ENCODE assay signal across 9 mouse cellular contexts in the genomic region with DNA sequence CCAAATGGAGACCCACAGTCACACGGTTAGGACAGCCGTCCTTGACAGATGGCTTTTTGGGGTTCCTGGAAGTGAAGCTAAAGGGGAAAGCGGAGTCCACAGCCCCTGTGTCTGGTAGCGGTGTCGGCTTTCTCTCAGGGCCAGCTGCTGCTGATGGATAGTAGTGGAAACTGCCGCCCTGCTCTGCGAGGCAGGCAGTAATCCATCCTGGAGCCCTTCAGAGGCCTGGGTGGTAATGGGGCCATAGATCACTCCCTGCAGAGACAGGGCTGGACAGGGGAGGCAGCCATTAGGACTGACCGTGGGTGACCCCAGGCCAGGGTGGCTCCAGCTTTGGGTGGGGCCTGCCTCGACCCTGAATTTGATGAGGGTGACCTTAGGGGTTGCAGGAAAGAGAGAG.
DNase-seq lines count a peak whose midpoint lies in the region; ATAC-seq and TF ChIP-seq lines count a peak whose summit lies in the region.
"Had no signal": no experiment of that assay in that cellular context is flagged by ENCODE, and none has a peak within 500 bp of the region (broad histone marks: within the 10 kb centered on the region; RNA-seq: fewer than 3 reads in every experiment).

No protein-coding gene starts in this region.

- intact Hi-C loops in left cerebral cortex, postnatal 14 days (cut with DNase I), result no loop called here

- no peaks in the 10 kb centered on the region for H3K27me3 ChIP-seq in hindbrain, postnatal 0 days (ENCODE audit: insufficient read depth, low read length)

- TF ChIP-seq POLR2A in brain, embryonic 14.5 days (IDR thresholded peaks at IDR 0.05; ENCODE audit: borderline replicate concordance, extremely low read depth, insufficient read depth, insufficient read length, poor library complexity, severe bottlenecking), result no peak

- no peak for ATAC-seq in hindbrain, postnatal 0 days
- no peak for ATAC-seq in erythroid progenitor cell, adult 5-6 weeks (replicated peaks; ENCODE audit: low FRiP score, poor library complexity, severe bottlenecking)

- H3K36me3 ChIP-seq in hindbrain, postnatal 0 days (ENCODE audit: insufficient read depth, low read length), result no peaks in the 10 kb centered on the region

- 41% methylated on average over 9 of the region's 9 CpGs for WGBS in hindbrain, postnatal 0 days

- H3K9ac ChIP-seq in hindbrain, postnatal 0 days (replicated peaks; ENCODE audit: low read length), result 0 out of 2 replicates have a peak overlapping the region, but pooled peaks have one; percentile 2

- 0 out of 2 replicates have a peak overlapping the region, but pooled peaks have one; percentile 27 for H3K27ac ChIP-seq in hindbrain, postnatal 0 days

- no peak for TF ChIP-seq CTCF in brain, embryonic 14.5 days (IDR thresholded peaks at IDR 0.05; ENCODE audit: borderline replicate concordance, extremely low read depth, insufficient read depth, insufficient read length)
- no peak for TF ChIP-seq CTCF in hindbrain, postnatal 0 days (IDR thresholded peaks at IDR 0.05; ENCODE audit: low read depth)

- H3K9me3 ChIP-seq in hindbrain, postnatal 0 days (ENCODE audit: low read length), result no peaks in the 10 kb centered on the region

- no peak overlapping the region for H3K4me3 ChIP-seq in hindbrain, postnatal 0 days (ENCODE audit: low read length)

- DNase-seq in adrenal gland, adult 8-10 months, result peak; percentile 53
- DNase-seq in adrenal gland, postnatal 4 days (ENCODE audit: low spot score in 2 of 2), result no peak
- DNase-seq in brain, embryonic 14.5 days (ENCODE audit: low read depth), result peak; percentile 59
- no peak for DNase-seq in hindbrain, postnatal 0 days (ENCODE audit: low spot score)
- peak; percentile 89 for DNase-seq in mesoderm, embryonic 11.5 days (ENCODE audit: low read depth, low spot score)
- no peak for DNase-seq in ovary, adult 18-20 months (ENCODE audit: low spot score)
- DNase-seq in left cerebral cortex, postnatal 14 days (ENCODE audit: low spot score in 2 of 2), result no peak
- DNase-seq: heart, adult 18-20 months had no signal

- H3K4me1 ChIP-seq in hindbrain, postnatal 0 days (ENCODE audit: insufficient read depth, low read length), result peaks cover 28% of the 10 kb centered on the region

- no peak overlapping the region for H3K4me2 ChIP-seq in hindbrain, postnatal 0 days (ENCODE audit: low read depth, low read length)

Comparison
In these comparisons a context has a peak if more than half of its experiments do, and no peak if none do; other contexts are left out.
1. DNase-seq: peak in adrenal gland, adult 8-10 months (single experiment), brain, embryonic 14.5 days (single experiment) and mesoderm, embryonic 11.5 days (single experiment); none in adrenal gland, postnatal 4 days (0 of 2), hindbrain, postnatal 0 days (single experiment), ovary, adult 18-20 months (single experiment) and left cerebral cortex, postnatal 14 days (0 of 2).